Mouse (Mus musculus) gastrocnemius, postnatal 14 days (tissue): ENCODE measurements at regions not wholly inside any gene's neighbourhood (a gene's known extent, or its start where the extent isn't known, plus 50 kb on each side); places are given as distances from the start of the nearest gene placed in this dataset.
"Not testable (repeated sequence)": the region's sequence is repeated elsewhere in the genome, so short reads cannot be mapped to it uniquely, and the experiment has no call there.

Experiments used
- DNase-seq: peaks from one replicate; pipeline ENCODE4 v3.0.0; 2021; ENCODE audit warnings: mixed read lengths
- intact Hi-C: fragments of 180-260 bp; cut with DNase I; formaldehyde crosslinking; loops from one replicate; pipeline ENCODE4 v1.15.1; 2025; ENCODE audit warnings: low total_unique reads

DNA sequence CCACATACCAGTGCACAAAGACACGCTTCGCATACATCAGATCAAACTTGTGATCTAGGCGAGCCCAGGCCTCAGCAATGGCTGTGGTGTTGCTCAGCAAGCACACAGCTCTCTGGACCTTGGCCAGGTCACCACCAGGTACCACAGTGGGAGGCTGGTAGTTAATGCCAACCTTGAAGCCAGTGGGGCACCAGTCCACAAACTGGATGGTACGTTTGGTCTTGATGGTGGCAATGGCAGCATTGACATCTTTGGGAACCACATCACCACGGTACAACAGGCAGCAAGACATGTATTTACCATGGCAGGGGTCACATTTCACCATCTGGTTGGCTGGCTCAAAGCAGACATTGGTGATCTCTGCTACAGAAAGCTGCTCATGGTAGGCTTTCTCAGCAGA is 214.2 kb upstream of the G2e3 start:
- intact Hi-C loops, DNase-seq: not testable (repeated sequence)

- intact Hi-C loops = no loop called here
- no peak for DNase-seq
Measured at GRCm38 (mm10) chr12:51128274-51128673, 219.6 kb upstream of the G2e3 start.

DNA sequence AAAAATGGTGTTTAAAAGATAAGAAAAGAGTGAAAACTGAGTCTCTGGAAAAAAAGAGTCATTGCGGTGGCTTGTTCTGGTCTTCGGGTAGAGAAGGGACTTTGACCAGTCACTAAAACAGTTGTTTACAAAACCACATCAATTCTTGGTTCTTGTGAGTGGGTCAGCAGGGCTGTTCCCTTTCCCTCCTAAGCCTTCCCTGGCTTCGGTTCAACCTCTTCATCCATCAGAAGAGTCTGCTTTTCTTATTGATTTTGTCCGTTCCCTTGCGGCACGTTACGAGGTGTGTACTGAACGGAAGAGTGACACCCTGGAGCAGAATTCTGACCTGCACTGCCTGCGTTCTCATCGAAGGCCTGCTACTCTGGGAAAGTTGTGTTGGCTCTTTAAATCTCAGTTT is 229.1 kb upstream of the G2e3 start:
- intact Hi-C loops = no loop called here
- DNase-seq = no peak

GRCm38 (mm10) chr12:51118021-51118694 is 229.7 kb upstream of the G2e3 start:
- DNase-seq = peak; percentile 19
- intact Hi-C loops = no loop called here

DNA sequence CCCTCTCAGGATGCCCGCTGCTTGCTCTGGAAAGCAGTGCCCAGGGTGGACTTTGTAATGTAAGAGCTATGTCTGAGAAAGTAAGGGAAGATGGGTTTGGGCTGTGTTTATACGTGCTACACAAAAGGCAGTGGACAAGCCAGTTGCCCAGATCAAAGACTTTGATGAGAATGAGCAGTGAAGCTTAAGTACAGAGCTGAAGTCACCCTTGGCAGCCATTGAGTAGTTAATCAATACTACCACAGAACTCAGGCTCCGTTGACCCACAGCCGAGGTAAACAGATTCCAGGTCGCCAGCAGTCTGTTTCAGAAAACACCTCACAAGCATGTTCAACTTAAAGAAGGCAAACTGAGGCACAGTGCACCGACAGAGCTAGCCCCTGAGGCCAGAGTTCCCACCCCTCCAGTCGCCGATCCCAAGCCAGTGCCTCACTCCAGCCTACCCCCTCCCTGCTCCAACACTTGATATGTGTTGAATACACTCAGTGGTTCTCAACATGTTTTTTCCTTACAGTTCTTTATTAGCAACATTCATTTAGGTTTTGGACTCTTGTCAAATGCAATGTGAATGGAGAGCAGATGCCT is 230.3 kb upstream of the G2e3 start:
- intact Hi-C loops = no loop called here
- DNase-seq = no peak

DNA sequence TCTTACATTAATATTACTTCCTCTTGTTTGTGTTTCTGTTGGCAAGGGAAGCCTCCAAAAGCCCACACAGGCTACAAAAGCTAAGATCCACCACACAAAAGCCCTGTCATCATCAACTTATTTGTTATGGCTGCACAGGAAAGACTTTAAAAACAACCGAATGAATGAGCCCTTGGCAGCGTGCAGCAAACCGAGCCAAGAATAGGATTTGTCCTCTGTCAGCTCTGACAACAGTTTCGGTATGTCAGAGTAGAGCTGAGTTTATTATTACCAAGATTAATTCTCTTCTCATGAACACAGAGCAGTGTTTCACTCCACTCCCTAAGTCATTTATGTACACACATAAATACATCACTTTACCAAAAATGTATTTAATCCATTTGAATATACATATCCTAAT is 236.1 kb upstream of the G2e3 start:
- intact Hi-C loops = no loop called here
- no peak for DNase-seq

DNA sequence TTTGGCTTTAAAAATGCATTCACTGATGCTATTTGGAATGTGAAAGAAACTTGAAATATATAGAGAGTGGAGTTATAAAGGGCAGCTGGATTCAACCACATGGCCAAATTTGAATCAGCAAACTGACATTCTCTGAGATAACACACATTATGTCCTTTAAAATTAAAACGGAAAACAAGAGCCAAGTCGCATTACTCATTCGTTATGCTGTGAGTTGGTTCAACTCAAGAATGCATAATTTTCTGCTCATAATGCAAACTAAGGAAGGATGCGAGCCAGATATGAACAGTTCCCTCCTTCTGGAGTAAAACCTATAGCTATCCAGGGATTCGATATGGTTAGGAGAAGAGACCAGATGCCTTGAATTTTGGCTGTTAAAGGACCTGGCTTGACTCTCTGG is 239.8 kb upstream of the G2e3 start:
- intact Hi-C loops = no loop called here
- no peak for DNase-seq

- no peak for DNase-seq
- intact Hi-C loops = no loop called here
Measured at GRCm38 (mm10) chr12:51103541-51104042, 244.3 kb upstream of the G2e3 start.

DNA sequence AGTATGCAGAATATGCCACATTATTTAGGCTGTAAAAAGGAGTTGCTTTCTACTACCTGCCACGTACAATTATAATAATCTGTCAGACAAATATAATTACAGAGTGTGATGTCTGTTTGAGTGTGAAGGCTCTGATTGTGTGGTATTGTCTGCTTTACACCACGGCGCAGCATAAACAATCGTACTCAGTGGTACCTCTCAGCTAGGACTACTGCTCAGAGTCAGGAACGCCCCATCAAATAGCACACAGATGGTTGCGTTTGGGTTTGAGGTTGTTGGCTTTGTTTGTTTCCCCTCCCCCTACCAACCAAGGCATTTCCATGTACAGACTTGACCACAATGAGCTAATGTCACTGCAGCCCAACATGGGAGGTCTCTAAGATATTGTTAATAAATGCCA is 246.2 kb upstream of the G2e3 start:
- no peak for DNase-seq
- intact Hi-C loops = no loop called here

GRCm38 (mm10) chr12:51100868-51101267 is 247.0 kb upstream of the G2e3 start:
- DNase-seq = no peak
- intact Hi-C loops = no loop called here

DNA sequence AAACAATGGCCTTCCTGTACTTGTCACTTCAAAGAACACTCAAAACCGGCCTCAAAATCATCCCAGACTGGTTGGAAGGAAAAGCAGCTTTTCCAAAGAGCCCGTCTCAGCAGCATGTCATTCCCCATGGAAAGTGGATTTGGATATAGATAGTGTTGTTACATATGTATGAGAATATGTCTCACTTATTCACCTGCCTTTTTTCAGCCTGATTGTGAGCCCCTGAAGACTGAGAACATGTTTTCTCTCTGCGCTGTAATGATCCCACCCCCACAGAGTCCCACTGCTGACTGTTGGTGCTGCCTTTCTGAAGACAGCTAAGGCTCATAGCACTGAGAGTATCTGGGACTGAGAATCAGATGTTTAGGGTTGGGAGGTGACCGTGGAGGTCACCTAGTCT is 251.9 kb upstream of the G2e3 start:
- no peak for DNase-seq
- intact Hi-C loops = no loop called here

- intact Hi-C loops = no loop called here
- DNase-seq = no peak
Measured at GRCm38 (mm10) chr12:51089324-51089723, 258.5 kb upstream of the G2e3 start.

DNA sequence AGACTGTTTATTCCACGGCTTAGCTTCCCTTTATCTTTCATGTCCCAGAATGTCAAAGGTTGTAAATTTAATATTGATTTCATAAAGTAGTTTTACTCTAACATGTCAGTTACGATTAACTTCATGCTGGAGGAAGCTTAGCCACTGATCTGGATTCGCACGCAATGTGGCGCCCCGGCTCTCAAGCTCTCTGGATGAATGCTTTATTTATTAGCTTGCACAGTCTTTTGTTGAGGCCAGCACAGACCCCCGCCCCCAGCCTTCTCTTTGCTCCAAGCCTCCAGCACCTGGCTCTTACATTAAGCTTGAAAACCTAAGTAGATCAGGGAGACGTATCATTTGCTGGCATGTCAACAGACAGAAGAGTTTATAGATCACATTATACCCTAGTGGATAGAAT is 266.1 kb upstream of the G2e3 start:
- intact Hi-C loops = no loop called here

GRCm38 (mm10) chr12:51073503-51073902 is 274.4 kb upstream of the G2e3 start:
- intact Hi-C loops = no loop called here
- no peak for DNase-seq

More for the DNA sequence above, 266.1 kb upstream of the G2e3 start:
- DNase-seq = no peak

DNA sequence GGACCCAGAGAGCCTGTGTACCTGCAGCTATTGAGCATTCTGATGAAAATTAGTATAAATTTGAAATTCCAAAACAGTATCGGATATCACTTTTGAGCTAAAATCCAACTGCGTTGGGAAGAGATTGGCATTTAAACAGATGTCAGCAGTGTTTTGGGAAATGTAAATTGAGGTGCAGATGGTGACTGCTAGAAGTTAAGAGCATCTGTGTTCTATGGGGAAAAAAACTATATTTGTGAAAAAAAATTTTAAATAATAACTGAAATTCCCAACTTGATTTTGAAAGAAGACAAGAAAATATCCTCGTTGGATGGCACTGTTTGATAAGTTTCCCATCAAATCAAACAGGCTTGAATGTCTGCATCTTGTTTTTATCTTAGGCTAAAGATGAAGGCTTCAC is 286.9 kb upstream of the G2e3 start:
- intact Hi-C loops = no loop called here
- no peak for DNase-seq

- no peak for DNase-seq
- intact Hi-C loops = no loop called here
Measured at GRCm38 (mm10) chr12:51058569-51058968, 289.3 kb upstream of the G2e3 start.

GRCm38 (mm10) chr12:51058104-51058503 is 289.8 kb upstream of the G2e3 start:
- intact Hi-C loops = no loop called here
- no peak for DNase-seq

GRCm38 (mm10) chr12:51047116-51047515 is 300.7 kb upstream of the G2e3 start:
- no peak for DNase-seq
- intact Hi-C loops = no loop called here

DNA sequence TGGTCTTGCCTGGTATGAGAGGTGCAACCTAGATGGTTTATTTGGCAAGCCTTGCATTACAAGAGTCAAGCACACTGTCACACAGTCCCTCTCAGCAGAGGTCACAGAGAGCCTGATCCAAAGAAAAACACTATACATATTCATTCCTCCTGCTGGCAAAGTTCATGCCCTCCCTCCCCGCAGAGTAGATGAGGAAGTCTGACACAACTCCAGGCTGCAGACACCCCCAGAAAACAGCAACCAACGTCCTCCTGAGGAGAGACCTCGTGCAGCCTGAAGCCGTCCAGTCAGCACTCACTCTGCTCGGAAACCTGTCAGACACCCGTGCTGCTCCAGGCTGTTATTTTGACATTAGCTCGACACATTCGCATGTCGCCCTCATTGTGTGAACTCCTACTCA is 302.4 kb upstream of the G2e3 start:
- intact Hi-C loops = no loop called here

DNA sequence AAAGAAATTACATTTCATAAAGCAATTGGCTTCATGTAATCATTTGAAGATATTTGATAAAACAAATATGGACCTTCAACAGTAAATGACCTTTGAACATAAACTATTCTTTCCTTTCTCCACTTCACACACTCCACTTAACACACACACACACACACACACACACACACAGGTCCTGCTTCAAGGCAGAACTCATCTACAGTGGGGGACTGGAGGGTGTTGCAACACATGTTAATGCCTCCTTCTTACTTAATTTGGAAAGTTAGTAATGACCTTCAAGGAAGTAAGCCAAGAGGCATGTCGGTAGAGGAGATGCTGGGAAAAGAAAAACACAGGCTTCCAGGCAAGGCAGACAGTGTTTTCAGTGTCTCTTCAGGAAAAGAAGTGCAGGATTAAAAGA is 302.8 kb upstream of the G2e3 start:
- intact Hi-C loops = no loop called here
- no peak for DNase-seq

More for the DNA sequence above, 302.4 kb upstream of the G2e3 start:
- no peak for DNase-seq

GRCm38 (mm10) chr12:51032193-51032592 is 315.7 kb upstream of the G2e3 start:
- intact Hi-C loops = no loop called here
- DNase-seq = no peak
